Mouse (Mus musculus) erythroblast, embryonic 14.5 days (primary cell): ENCODE measurements around the gene Ifitm10.

Experiments used
- GATA1 ChIP-seq: IDR thresholded peaks from 2 replicates; pipeline ENCODE4 v1.6.1; 2012; ENCODE audit warnings: low read length, inconsistent platforms, mixed read lengths
- TAL1 ChIP-seq: IDR thresholded peaks from 3 replicates; pipeline ENCODE4 v1.6.1; 2012; ENCODE audit warnings: low read length, inconsistent platforms, mixed read lengths

DNA sequence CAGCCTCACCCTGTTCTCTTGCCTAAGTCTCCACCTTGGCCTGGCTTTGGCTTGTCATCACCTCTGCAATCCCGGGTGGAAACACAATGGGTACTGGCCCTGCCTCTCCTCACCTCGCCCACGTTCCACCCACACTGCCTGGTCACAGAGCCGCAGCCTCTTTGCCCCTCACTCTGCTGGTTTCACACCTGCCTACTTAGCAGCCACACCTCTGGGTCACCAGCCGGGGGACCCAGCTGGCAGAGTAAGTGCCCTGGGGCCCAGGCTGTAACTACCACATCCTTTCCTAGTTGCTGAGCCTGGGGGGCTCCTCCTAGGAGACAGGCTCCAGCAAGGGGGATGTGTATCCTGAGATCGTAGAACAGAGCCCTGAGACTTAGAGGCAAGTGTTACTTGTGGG, 5.6 kb upstream of the Ifitm10 start:
- no peak for TF ChIP-seq GATA1
- TF ChIP-seq TAL1: no peak
